Mouse (Mus musculus): ENCODE measurements around the gene Gm11639.
"Not testable (repeated sequence)": the region's sequence is repeated elsewhere in the genome, so short reads cannot be mapped to it uniquely, and the experiment has no call there.

- not testable (repeated sequence) for TF ChIP-seq POLR2A (IDR thresholded peaks at IDR 0.05; ENCODE audit: low read depth, low read length); CTCF (IDR thresholded peaks at IDR 0.05; ENCODE audit: extremely low read depth, insufficient read length, insufficient replicate concordance, low read depth, low read length)
These were observed 451.7 kb downstream of the Gm11639 start for GRCm38 (mm10) chr11:105137255-105137654.
